Mouse (Mus musculus) macrophage (primary cell): ENCODE data around the gene Rita1. TPM values are rescaled to one million over a fixed set of nuclear protein-coding genes. Genes with fewer than 3 reads are reported as not detected.

Experiments
- H3K27ac ChIP-seq: fragments of 350-480 bp; formaldehyde crosslinking; 2 replicates; pipeline ENCODE4 v1.9.0; 2021
- H3K36me3 ChIP-seq: fragments of 350-480 bp; formaldehyde crosslinking; 2 replicates; pipeline ENCODE4 v1.9.0; 2021; ENCODE audit errors: inconsistent target
- H3K4me3 ChIP-seq: fragments of 350-480 bp; formaldehyde crosslinking; 2 replicates; pipeline ENCODE4 v1.9.0; 2021; ENCODE audit errors: inconsistent target
- H3K79me2 ChIP-seq: fragments of 350-480 bp; formaldehyde crosslinking; 2 replicates; pipeline ENCODE4 v1.9.0; 2021; ENCODE audit errors: inconsistent target
- WGBS: methylation state at CpG from one replicate; pipeline ENCODE4 v1.1.7; 2026; ENCODE audit warnings: inconsistent platforms; ENCODE audit not compliant: missing documents; 5-methylcytosine and 5-hydroxymethylcytosine counted together
- polyA plus RNA-seq: library from polyadenylated mRNA; stranded (reverse); fragments of 250-400 nt; gene quantifications from 3 replicates; pipeline ENCODE4 v1.2.4, GENCODE M21; 2018; ENCODE audit warnings: inconsistent platforms

Gene Rita1
- polyA plus RNA-seq, 1 experiment from 2014 or later, result 4.9 TPM

- WGBS, result 70% methylated on average over 17 of the region's 18 CpGs
- no peak overlapping the region for H3K4me3 ChIP-seq
- peaks cover 18% of the 10 kb centered on the region for H3K79me2 ChIP-seq
- no peak overlapping the region for H3K27ac ChIP-seq
- peaks cover 80% of the 10 kb centered on the region for H3K36me3 ChIP-seq
These were observed 8.1 kb upstream of the Rita1 start for GRCm38 (mm10) chr5:120620375-120621077.

GRCm38 (mm10) chr5:120619201-120619600, 6.8 kb upstream of the Rita1 start:
- Histone ChIP-seq H3K79me2 (peaks cover 31% of the 10 kb centered on the region), H3K4me3 (no peak overlapping the region), H3K36me3 (peaks cover 68% of the 10 kb centered on the region), H3K27ac (no peak overlapping the region)
- WGBS, result 52% methylated on average over 5 of the region's 5 CpGs

- no peak overlapping the region for H3K4me3 ChIP-seq
- H3K36me3 ChIP-seq, result peaks cover 64% of the 10 kb centered on the region
- no peak overlapping the region for H3K27ac ChIP-seq
- peaks cover 35% of the 10 kb centered on the region for H3K79me2 ChIP-seq
- 94% methylated on average over 12 of the region's 12 CpGs for WGBS
These were observed 6.4 kb upstream of the Rita1 start for GRCm38 (mm10) chr5:120618778-120619177.

GRCm38 (mm10) chr5:120615903-120616302, 3.5 kb upstream of the Rita1 start:
- WGBS, result 91% methylated on average over 4 of the region's 4 CpGs
- Histone ChIP-seq H3K36me3 (peaks cover 37% of the 10 kb centered on the region), H3K27ac (no peak overlapping the region), H3K4me3 (no peak overlapping the region), H3K79me2 (peaks cover 48% of the 10 kb centered on the region)

GRCm38 (mm10) chr5:120612822-120613604, 624 bp upstream of the Rita1 start:
- Histone ChIP-seq H3K27ac (peak overlapping the region; percentile 94), H3K36me3 (peaks cover 14% of the 10 kb centered on the region), H3K4me3 (peak overlapping the region; percentile 88), H3K79me2 (peaks cover 49% of the 10 kb centered on the region)
- under 1% methylated on average over 67 of the region's 69 CpGs for WGBS

GRCm38 (mm10) chr5:120611416-120611815, 973 bp downstream of the Rita1 start:
- peaks cover 40% of the 10 kb centered on the region for H3K79me2 ChIP-seq
- 84% methylated on average over 8 of the region's 8 CpGs for WGBS
- H3K36me3 ChIP-seq, result no peaks in the 10 kb centered on the region
- peak overlapping the region; percentile 88 for H3K4me3 ChIP-seq
- H3K27ac ChIP-seq, result no peak overlapping the region

GRCm38 (mm10) chr5:120610906-120611305, 1.5 kb downstream of the Rita1 start:
- 83% methylated on average over 3 of the region's 5 CpGs for WGBS
- no peak overlapping the region for H3K4me3 ChIP-seq
- no peak overlapping the region for H3K27ac ChIP-seq
- H3K79me2 ChIP-seq, result peaks cover 35% of the 10 kb centered on the region
- H3K36me3 ChIP-seq, result no peaks in the 10 kb centered on the region

- 93% methylated on average over 16 of the region's 16 CpGs for WGBS
- Histone ChIP-seq H3K4me3 (no peak overlapping the region), H3K27ac (no peak overlapping the region), H3K79me2 (peaks cover 19% of the 10 kb centered on the region), H3K36me3 (no peaks in the 10 kb centered on the region)
These were observed 3.1 kb downstream of the Rita1 start for GRCm38 (mm10) chr5:120609246-120609775.

GRCm38 (mm10) chr5:120607335-120607734, 5.1 kb downstream of the Rita1 start:
- Histone ChIP-seq H3K27ac (no peak overlapping the region), H3K36me3 (no peaks in the 10 kb centered on the region), H3K4me3 (no peak overlapping the region), H3K79me2 (peaks cover 9% of the 10 kb centered on the region; the same call in 1 of the 2 replicates)
- WGBS, result 100% methylated on average over 3 of the region's 3 CpGs

- Histone ChIP-seq H3K79me2 (peaks cover 8% of the 10 kb centered on the region; the same call in 1 of the 2 replicates), H3K36me3 (no peaks in the 10 kb centered on the region), H3K4me3 (no peak overlapping the region), H3K27ac (no peak overlapping the region)
- WGBS, result 87% methylated on average over 25 of the region's 25 CpGs
These were observed 5.7 kb downstream of the Rita1 start for GRCm38 (mm10) chr5:120606590-120607200.

- WGBS, result 2% methylated on average over 6 of the region's 8 CpGs
- Histone ChIP-seq H3K36me3 (no peaks in the 10 kb centered on the region), H3K79me2 (no peaks in the 10 kb centered on the region), H3K4me3 (peak overlapping the region; percentile 18; the same call in 1 of the 2 replicates), H3K27ac (no peak overlapping the region)
These were observed 6.7 kb downstream of the Rita1 start for GRCm38 (mm10) chr5:120605688-120606087.

GRCm38 (mm10) chr5:120605241-120605661, 7.1 kb downstream of the Rita1 start:
- Histone ChIP-seq H3K79me2 (no peaks in the 10 kb centered on the region), H3K4me3 (peak overlapping the region; percentile 18; the same call in 1 of the 2 replicates), H3K27ac (no peak overlapping the region), H3K36me3 (no peaks in the 10 kb centered on the region)
- 12% methylated on average over 10 of the region's 10 CpGs for WGBS

GRCm38 (mm10) chr5:120604839-120605238, 7.5 kb downstream of the Rita1 start:
- H3K79me2 ChIP-seq, result no peaks in the 10 kb centered on the region
- WGBS, result 3% methylated on average over 6 of the region's 6 CpGs
- peak overlapping the region; percentile 18; the same call in 1 of the 2 replicates for H3K4me3 ChIP-seq
- H3K27ac ChIP-seq, result no peak overlapping the region
- H3K36me3 ChIP-seq, result no peaks in the 10 kb centered on the region

GRCm38 (mm10) chr5:120603515-120603914, 8.9 kb downstream of the Rita1 start:
- Histone ChIP-seq H3K27ac (no peak overlapping the region), H3K4me3 (no peak overlapping the region), H3K79me2 (no peaks in the 10 kb centered on the region), H3K36me3 (no peaks in the 10 kb centered on the region)
- 93% methylated on average over 6 of the region's 7 CpGs for WGBS
